ENCODE assay signal across 25 mouse cellular contexts in the genomic region with DNA sequence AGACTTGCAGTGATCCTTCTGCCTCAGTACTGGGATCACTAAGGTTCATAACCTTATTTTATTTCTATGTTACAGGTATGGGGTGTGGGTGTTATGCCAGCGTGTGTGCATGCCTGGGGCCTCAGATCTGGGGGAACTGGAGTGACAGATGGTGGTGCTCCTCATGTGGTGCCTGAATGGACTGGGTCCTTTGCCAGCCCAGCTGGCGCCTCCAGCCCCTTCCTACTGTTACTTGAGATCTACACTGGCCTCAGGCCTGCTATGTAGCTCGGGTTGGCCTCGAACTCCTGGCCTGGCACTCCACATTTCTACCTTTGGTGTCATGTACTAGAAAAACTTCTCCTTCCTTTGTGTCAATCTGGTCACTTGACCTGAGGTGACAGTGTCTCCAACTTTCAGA. TPM values are rescaled to one million over a fixed set of nuclear protein-coding genes. Genes with fewer than 3 reads are reported as not detected.
"Had no signal": no experiment of that assay in that cellular context is flagged by ENCODE, and none has a peak within 500 bp of the region (broad histone marks: within the 10 kb centered on the region; RNA-seq: fewer than 3 reads in every experiment).

No protein-coding gene starts in this region.

- H3K4me3 ChIP-seq: layer of hippocampus, adult 2 months; limb, embryonic 10.5 days; limb, embryonic 13.5 days; liver, embryonic 12.5 days; liver, embryonic 15.5 days; lung, embryonic 15.5 days; megakaryocyte, embryonic 14.5 days; midbrain, embryonic 10.5 days; midbrain, embryonic 13.5 days; myocyte had no signal

- H3K27ac ChIP-seq: kidney, postnatal 0 days; layer of hippocampus, adult 2 months; limb, embryonic 10.5 days; limb, embryonic 13.5 days; liver, embryonic 12.5 days; liver, embryonic 15.5 days; lung, embryonic 15.5 days; midbrain, embryonic 10.5 days; midbrain, embryonic 13.5 days; stomach, postnatal 0 days had no signal

- H3K36me3 ChIP-seq: limb, embryonic 13.5 days; liver, embryonic 12.5 days; liver, embryonic 15.5 days; lung, embryonic 15.5 days; midbrain, embryonic 10.5 days; midbrain, embryonic 13.5 days had no signal

- DNase-seq: kidney, postnatal 25 days; layer of hippocampus, adult 9-11 months; liver; lung, adult 18-20 months; lung, postnatal 10 days; lung, postnatal 36 days; right cerebral cortex, adult 18-20 months; right cerebral cortex, postnatal 14 days; right cerebral cortex, postnatal 4 days; thymus, adult 2 months; thymus, postnatal 14 days; thymus, postnatal 4 days had no signal

- H3K9me3 ChIP-seq: limb, embryonic 10.5 days; liver, embryonic 12.5 days; liver, embryonic 15.5 days; lung, embryonic 15.5 days; midbrain, embryonic 10.5 days; midbrain, embryonic 13.5 days had no signal

- H3K27me3 ChIP-seq: lung, embryonic 15.5 days had no signal

RNA-seq across cellular contexts. Expression of a gene that starts 8.4 kb away (rescaled TPM):
- total RNA-seq: monocyte, adult 5-6 weeks had no signal
- polyA plus RNA-seq: liver, embryonic 15.5 days had no signal

RNA-seq across cellular contexts. Expression of a gene that starts 21.1 kb away (rescaled TPM):
- total RNA-seq: monocyte, adult 5-6 weeks had no signal
